In the genomic region with DNA sequence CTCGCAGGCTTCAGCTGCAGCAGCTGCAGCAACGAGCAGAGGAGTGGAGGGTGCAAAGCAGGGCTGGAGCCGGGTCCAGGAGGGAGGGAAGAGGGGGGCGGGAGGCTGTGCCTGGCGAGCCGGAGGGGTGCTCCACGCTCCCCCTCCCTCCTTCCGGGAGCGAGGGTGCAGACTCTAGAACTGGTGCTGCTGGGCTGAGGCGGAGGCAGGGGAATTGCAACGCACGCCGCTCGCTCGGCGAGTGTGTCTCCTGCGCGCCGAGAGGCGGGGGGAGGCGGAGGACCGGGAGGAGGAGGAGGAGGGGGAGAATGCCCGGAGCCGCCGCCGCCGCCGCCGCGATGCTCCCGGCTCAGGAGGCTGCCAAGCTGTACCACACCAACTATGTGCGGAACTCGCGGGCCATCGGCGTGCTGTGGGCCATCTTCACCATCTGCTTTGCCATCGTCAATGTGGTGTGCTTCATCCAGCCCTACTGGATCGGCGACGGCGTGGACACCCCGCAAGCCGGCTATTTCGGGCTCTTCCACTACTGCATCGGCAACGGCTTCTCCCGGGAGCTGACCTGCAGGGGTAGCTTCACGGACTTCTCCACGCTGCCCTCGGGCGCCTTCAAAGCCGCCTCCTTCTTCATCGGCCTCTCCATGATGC, we compare ENCODE assay signal across 7 mouse cellular contexts. TPM values are rescaled to one million over a fixed set of nuclear protein-coding genes. Genes with fewer than 3 reads are reported as not detected.
DNase-seq lines count a peak whose midpoint lies in the region; ATAC-seq and TF ChIP-seq lines count a peak whose summit lies in the region.

A gene (plus strand): TSS at position 175 of the 648 bp plus-strand sequence.

- H3K9me3 ChIP-seq in E14TG2a.4 (ENCODE audit: low read length): peaks cover 9% of the 10 kb centered on the region
- H3K9me3 ChIP-seq in heart, embryonic 12.5 days (replicated peaks): no peaks in the 10 kb centered on the region
- no peaks in the 10 kb centered on the region for H3K9me3 ChIP-seq in midbrain, embryonic 12.5 days

- peak; percentile 23 for DNase-seq in ES-CJ7 (ENCODE audit: low read depth, low spot score)
- peak; percentile 22 to 28 for DNase-seq in layer of hippocampus, postnatal 25 days (ENCODE audit: extremely low spot score in 1 of 2, low spot score in 1 of 2)
- peak; percentile 48 for DNase-seq in testis, postnatal 10 days (ENCODE audit: low spot score)

- H3K4me1 ChIP-seq in E14TG2a.4 (replicated peaks; ENCODE audit: low read depth, low read length): peaks cover 16% of the 10 kb centered on the region
- H3K4me1 ChIP-seq in heart, embryonic 12.5 days (replicated peaks): peaks cover 18% of the 10 kb centered on the region; the same call in 1 of the 2 replicates
- peaks cover 14% of the 10 kb centered on the region for H3K4me1 ChIP-seq in midbrain, embryonic 12.5 days

- TF ChIP-seq CTCF in E14TG2a.4 (conservative IDR thresholded peaks at IDR 0.05; ENCODE audit: low read length): no peak

- H3K36me3 ChIP-seq in E14TG2a.4 (ENCODE audit: insufficient read depth, low read length): no peaks in the 10 kb centered on the region
- no peaks in the 10 kb centered on the region for H3K36me3 ChIP-seq in heart, embryonic 12.5 days
- no peaks in the 10 kb centered on the region for H3K36me3 ChIP-seq in midbrain, embryonic 12.5 days

- H3K4me2 ChIP-seq in heart, embryonic 12.5 days: peak within 1 kb of the TSS; percentile 99
- peak within 1 kb of the TSS; percentile 98 for H3K4me2 ChIP-seq in midbrain, embryonic 12.5 days (replicated peaks)

- ATAC-seq in common myeloid progenitor, adult 5-6 weeks (replicated peaks; ENCODE audit: low read depth, poor library complexity, severe bottlenecking): peak; percentile 25; the same call in 1 of the 2 replicates
- ATAC-seq in heart, embryonic 12.5 days (ENCODE audit: insufficient number of reproducible peaks, low FRiP score): peak; percentile 42; the same call in 1 of the 2 replicates
- ATAC-seq in midbrain, embryonic 12.5 days (ENCODE audit: low FRiP score, low read depth): peak; percentile 93

- WGBS in heart, embryonic 12.5 days: under 1% methylated on average over 47 of the region's 53 CpGs
- under 1% methylated on average over 34 of the region's 53 CpGs for WGBS in midbrain, embryonic 12.5 days

- peak within 1 kb of the TSS; percentile 39; the same call in 1 of the 2 replicates for H3K9ac ChIP-seq in heart, embryonic 12.5 days
- H3K9ac ChIP-seq in midbrain, embryonic 12.5 days (replicated peaks): peak within 1 kb of the TSS; percentile 55

- H3K4me3 ChIP-seq in E14TG2a.4 (replicated peaks; ENCODE audit: low read length): peak within 1 kb of the TSS; percentile 82
- H3K4me3 ChIP-seq in heart, embryonic 12.5 days: peak within 1 kb of the TSS; percentile 65
- peak within 1 kb of the TSS; percentile 69 for H3K4me3 ChIP-seq in midbrain, embryonic 12.5 days

- H3K27me3 ChIP-seq in E14TG2a.4 (ENCODE audit: insufficient read depth, low read length): peaks cover 60% of the 10 kb centered on the region
- peaks cover 56% of the 10 kb centered on the region for H3K27me3 ChIP-seq in heart, embryonic 12.5 days (replicated peaks)
- peaks cover 21% of the 10 kb centered on the region; the same call in 1 of the 2 replicates for H3K27me3 ChIP-seq in midbrain, embryonic 12.5 days

- no peak within 1 kb of the TSS for H3K27ac ChIP-seq in heart, embryonic 12.5 days (ENCODE audit: poor library complexity, severe bottlenecking)
- H3K27ac ChIP-seq in midbrain, embryonic 12.5 days (replicated peaks): no peak within 1 kb of the TSS

RNA-seq across cellular contexts. Expression of the gene that starts here (rescaled TPM):
- not detected in 2 replicates for total RNA-seq in common myeloid progenitor, adult 5-6 weeks (2017)
- 0.09 and 0.12 TPM in 2 replicates for polyA plus RNA-seq in heart, embryonic 12.5 days (2016; fragmentation: Nextera tagmentation; extraction: Ambion mirVana)
- total RNA-seq in layer of hippocampus, postnatal 25 days (2021): 10 to 100 TPM; 14.9 to 16.2 TPM
- 1.9 TPM in 2 replicates for polyA plus RNA-seq in midbrain, embryonic 12.5 days (2016; fragmentation: Nextera tagmentation; extraction: Ambion mirVana)

Comparison
In these comparisons a context has a peak if more than half of its experiments do, and no peak if none do; other contexts are left out.
1. RNA of the gene that starts here (total RNA-seq): 14.9 to 16.2 TPM in layer of hippocampus, postnatal 25 days; not detected in common myeloid progenitor, adult 5-6 weeks; every median in the first group is over 10 times any median in the second.
2. Peak in ATAC-seq in common myeloid progenitor, adult 5-6 weeks; RNA of the gene not detected or under 1 TPM.
3. Peak in ATAC-seq, H3K4me3 ChIP-seq, H3K9ac ChIP-seq and H3K4me2 ChIP-seq in heart, embryonic 12.5 days; RNA of the gene not detected or under 1 TPM.
4. ATAC-seq: peak in every context shown above with its lines; median percentile 93 in midbrain, embryonic 12.5 days; 42 in heart, embryonic 12.5 days; 25 in common myeloid progenitor, adult 5-6 weeks.
5. Peak in every context shown above with its lines, with median percentiles within 50 percentile points of each other: H3K4me3 ChIP-seq and DNase-seq.